ENCODE assay signal across 9 mouse cellular contexts in genomic region chr7:100848744-100849143, GRCm38 (mm10). TPM values are rescaled to one million over a fixed set of nuclear protein-coding genes. Genes with fewer than 3 reads are reported as not detected.
DNase-seq lines count a peak whose midpoint lies in the region; ATAC-seq lines count a peak whose summit lies in the region.
"Had no signal": no experiment of that assay in that cellular context is flagged by ENCODE, and none has a peak within 500 bp of the region (broad histone marks: within the 10 kb centered on the region; RNA-seq: fewer than 3 reads in every experiment).

No protein-coding gene starts in this region.

- H3K36me3 ChIP-seq in neural tube, embryonic 15.5 days = no peaks in the 10 kb centered on the region
- peaks cover 79% of the 10 kb centered on the region for H3K36me3 ChIP-seq in liver, embryonic 15.5 days (replicated peaks)
- H3K36me3 ChIP-seq: neural tube, embryonic 12.5 days had no signal

- no peak overlapping the region for H3K4me3 ChIP-seq in neural tube, embryonic 15.5 days (replicated peaks)
- H3K4me3 ChIP-seq in liver, embryonic 15.5 days (replicated peaks) = no peak overlapping the region
- H3K4me3 ChIP-seq: neural tube, embryonic 12.5 days had no signal

- H3K9me3 ChIP-seq in neural tube, embryonic 15.5 days (replicated peaks) = no peaks in the 10 kb centered on the region
- no peaks in the 10 kb centered on the region for H3K9me3 ChIP-seq in liver, embryonic 15.5 days (replicated peaks)
- H3K9me3 ChIP-seq: neural tube, embryonic 12.5 days had no signal

- WGBS in neural tube, embryonic 15.5 days = 39% methylated on average over 6 of the region's 6 CpGs
- 46% methylated on average over 6 of the region's 6 CpGs for WGBS in liver, embryonic 15.5 days (ENCODE audit: insufficient replicate concordance)

- no peak overlapping the region for H3K4me2 ChIP-seq in neural tube, embryonic 15.5 days
- H3K4me2 ChIP-seq in liver, embryonic 15.5 days = no peak overlapping the region
- H3K4me2 ChIP-seq: neural tube, embryonic 12.5 days had no signal

- H3K4me1 ChIP-seq in neural tube, embryonic 15.5 days = peaks cover 32% of the 10 kb centered on the region
- H3K4me1 ChIP-seq in liver, embryonic 15.5 days (replicated peaks) = peaks cover 86% of the 10 kb centered on the region

- no peak overlapping the region for H3K9ac ChIP-seq in neural tube, embryonic 15.5 days (replicated peaks)
- no peak overlapping the region for H3K9ac ChIP-seq in liver, embryonic 15.5 days
- H3K9ac ChIP-seq: neural tube, embryonic 12.5 days had no signal

- no peak overlapping the region for H3K27ac ChIP-seq in neural tube, embryonic 15.5 days (replicated peaks)
- H3K27ac ChIP-seq in liver, embryonic 15.5 days (replicated peaks) = peak overlapping the region; percentile 99; the same call in 1 of the 2 replicates
- H3K27ac ChIP-seq: neural tube, embryonic 12.5 days had no signal

- DNase-seq in neural tube, embryonic 10.5 days (ENCODE audit: extremely low spot score, low spot score) = peak; percentile 51
- DNase-seq in adrenal gland, adult (ENCODE audit: inconsistent age in 2 of 2, low spot score in 1 of 2) = peak; percentile 71 to 91
- peak; percentile 54 for DNase-seq in embryo, embryonic 9.5 days (ENCODE audit: extremely low spot score)
- peak; percentile 85 for DNase-seq in kidney, postnatal 14 days
- peak; percentile 81 to 89 for DNase-seq in right cerebral cortex, adult 2 months (ENCODE audit: low spot score in 2 of 2)

- ATAC-seq in neural tube, embryonic 15.5 days (ENCODE audit: low FRiP score) = no peak
- ATAC-seq in liver, embryonic 15.5 days (ENCODE audit: insufficient read depth) = no peak
- no peak for ATAC-seq in monocyte, adult 5-6 weeks (replicated peaks; ENCODE audit: insufficient number of reproducible peaks, low FRiP score, low TSS enrichment, poor library complexity, severe bottlenecking)

- no peaks in the 10 kb centered on the region for H3K27me3 ChIP-seq in neural tube, embryonic 15.5 days (replicated peaks)
- no peaks in the 10 kb centered on the region for H3K27me3 ChIP-seq in liver, embryonic 15.5 days
- H3K27me3 ChIP-seq: neural tube, embryonic 12.5 days had no signal

RNA-seq across cellular contexts. Expression of gene Relt, which starts 14.5 kb away (rescaled TPM):
- 5.9 and 6.3 TPM in 2 replicates for polyA plus RNA-seq in neural tube, embryonic 15.5 days (2015; fragmentation: Nextera tagmentation; extraction: Ambion mirVana)
- polyA plus RNA-seq in liver, embryonic 15.5 days (2015; fragmentation: Nextera tagmentation; extraction: Ambion mirVana) = 17.4 and 21.4 TPM in 2 replicates
- 22.5 to 31.8 TPM (median 26.4 TPM) in 3 replicates for total RNA-seq in monocyte, adult 5-6 weeks (2017)
